Comparison of ENCODE assay signal across 20 mouse cellular contexts in genomic region chr7:100080087-100080781, GRCm38 (mm10). TPM values are rescaled to one million over a fixed set of nuclear protein-coding genes. Genes with fewer than 3 reads are reported as not detected.
DNase-seq lines count a peak whose midpoint lies in the region; ATAC-seq and TF ChIP-seq lines count a peak whose summit lies in the region.
"Had no signal": no experiment of that assay in that cellular context is flagged by ENCODE, and none has a peak within 500 bp of the region (broad histone marks: within the 10 kb centered on the region; RNA-seq: fewer than 3 reads in every experiment).

No protein-coding gene starts in this region.

- H3K4me1 ChIP-seq in heart, embryonic 11.5 days (ENCODE audit: control insufficient read depth, insufficient read depth, low read length), result peaks cover 6% of the 10 kb centered on the region; the same call in 1 of the 2 replicates
- no peaks in the 10 kb centered on the region for H3K4me1 ChIP-seq in midbrain, embryonic 13.5 days (replicated peaks)
- H3K4me1 ChIP-seq in midbrain, embryonic 16.5 days (ENCODE audit: control insufficient read depth, insufficient read depth, low read length), result no peaks in the 10 kb centered on the region
- H3K4me1 ChIP-seq in midbrain, postnatal 0 days (ENCODE audit: insufficient read depth, low read length), result no peaks in the 10 kb centered on the region

- ATAC-seq in heart, embryonic 11.5 days (replicated peaks; ENCODE audit: insufficient number of reproducible peaks, low FRiP score, low TSS enrichment), result no peak
- ATAC-seq in midbrain, embryonic 13.5 days, result no peak
- ATAC-seq in midbrain, embryonic 16.5 days, result no peak
- ATAC-seq in midbrain, postnatal 0 days (ENCODE audit: low FRiP score), result no peak
- no peak for ATAC-seq in erythroid progenitor cell, adult 5-6 weeks (replicated peaks; ENCODE audit: low FRiP score, poor library complexity, severe bottlenecking)
- ATAC-seq: forebrain, embryonic 14.5 days; lung, postnatal 0 days had no signal

- TF ChIP-seq CTCF in midbrain, postnatal 0 days (IDR thresholded peaks at IDR 0.05), result no peak

- no peak overlapping the region for H3K4me2 ChIP-seq in heart, embryonic 11.5 days
- no peak overlapping the region for H3K4me2 ChIP-seq in midbrain, embryonic 13.5 days (replicated peaks)
- no peak overlapping the region for H3K4me2 ChIP-seq in midbrain, embryonic 16.5 days (ENCODE audit: low read length)
- H3K4me2 ChIP-seq in midbrain, postnatal 0 days (ENCODE audit: low read depth, low read length, poor library complexity, severe bottlenecking), result no peak overlapping the region

- H3K9me3 ChIP-seq in heart, embryonic 11.5 days (replicated peaks; ENCODE audit: control insufficient read depth, low read length), result no peaks in the 10 kb centered on the region
- no peaks in the 10 kb centered on the region for H3K9me3 ChIP-seq in midbrain, embryonic 13.5 days
- H3K9me3 ChIP-seq in midbrain, embryonic 16.5 days (replicated peaks; ENCODE audit: control insufficient read depth, low read length, poor library complexity, severe bottlenecking), result no peaks in the 10 kb centered on the region
- no peaks in the 10 kb centered on the region for H3K9me3 ChIP-seq in midbrain, postnatal 0 days (ENCODE audit: low read length)

- no peak overlapping the region; the same call in 1 of the 2 replicates for H3K9ac ChIP-seq in heart, embryonic 11.5 days (ENCODE audit: low read depth, low read length)
- no peak overlapping the region for H3K9ac ChIP-seq in midbrain, embryonic 13.5 days (replicated peaks)
- no peak overlapping the region for H3K9ac ChIP-seq in midbrain, embryonic 16.5 days (ENCODE audit: low read depth, low read length)
- no peak overlapping the region for H3K9ac ChIP-seq in midbrain, postnatal 0 days (replicated peaks; ENCODE audit: low read length, poor library complexity, severe bottlenecking)

- 0 out of 2 replicates have a peak overlapping the region, but pooled peaks have one; percentile 11 for H3K27ac ChIP-seq in heart, embryonic 11.5 days (ENCODE audit: low read depth, low read length)
- 0 out of 2 replicates have a peak overlapping the region, but pooled peaks have one; percentile 25 for H3K27ac ChIP-seq in midbrain, embryonic 13.5 days
- no peak overlapping the region for H3K27ac ChIP-seq in midbrain, embryonic 16.5 days (ENCODE audit: low read length)
- peak overlapping the region; percentile 55 for H3K27ac ChIP-seq in midbrain, postnatal 0 days (ENCODE audit: low read depth, low read length)
- H3K27ac ChIP-seq: left cerebral cortex, adult 2 months had no signal

- intact Hi-C loops in heart, postnatal 14 days (cut with DNase I), result no loop called here

- 56% methylated on average over 12 of the region's 12 CpGs for WGBS in heart, embryonic 11.5 days (ENCODE audit: insufficient replicate concordance)
- 58% methylated on average over 12 of the region's 12 CpGs for WGBS in midbrain, embryonic 13.5 days
- 45% methylated on average over 12 of the region's 12 CpGs for WGBS in midbrain, embryonic 16.5 days
- 47% methylated on average over 12 of the region's 12 CpGs for WGBS in midbrain, postnatal 0 days

- DNase-seq in heart, postnatal 14 days, result no peak
- DNase-seq in midbrain, postnatal 0 days (ENCODE audit: low spot score), result no peak
- no peak for DNase-seq in urinary bladder, postnatal 36 days (ENCODE audit: low spot score in 2 of 2)
- DNase-seq: B cell, adult 2 months; cerebellum, adult 2 months; kidney, adult 9 months; kidney, postnatal 36 days; layer of hippocampus, adult 9-11 months; left cerebral cortex, postnatal 4 days; liver; right cerebral cortex, postnatal 4 days; thymus, postnatal 4 days had no signal

- no peak overlapping the region for H3K4me3 ChIP-seq in heart, embryonic 11.5 days (ENCODE audit: low read depth, low read length)
- no peak overlapping the region for H3K4me3 ChIP-seq in midbrain, embryonic 13.5 days (replicated peaks)
- no peak overlapping the region for H3K4me3 ChIP-seq in midbrain, embryonic 16.5 days (ENCODE audit: low read depth, low read length)
- H3K4me3 ChIP-seq in midbrain, postnatal 0 days (ENCODE audit: low read depth, low read length), result no peak overlapping the region
- H3K4me3 ChIP-seq: erythroblast, embryonic 14.5 days; left cerebral cortex, adult 2 months had no signal

- H3K27me3 ChIP-seq in heart, embryonic 11.5 days (ENCODE audit: control insufficient read depth, insufficient read depth, low read length), result no peaks in the 10 kb centered on the region
- no peaks in the 10 kb centered on the region for H3K27me3 ChIP-seq in midbrain, embryonic 13.5 days
- H3K27me3 ChIP-seq in midbrain, embryonic 16.5 days (ENCODE audit: control insufficient read depth, insufficient read depth, low read depth, low read length), result no peaks in the 10 kb centered on the region
- no peaks in the 10 kb centered on the region for H3K27me3 ChIP-seq in midbrain, postnatal 0 days (ENCODE audit: insufficient read depth, low read length)

- peaks cover 10% of the 10 kb centered on the region; the same call in 1 of the 2 replicates for H3K36me3 ChIP-seq in heart, embryonic 11.5 days (ENCODE audit: control insufficient read depth, insufficient read depth, low read length)
- peaks cover 35% of the 10 kb centered on the region for H3K36me3 ChIP-seq in midbrain, embryonic 13.5 days
- peaks cover 9% of the 10 kb centered on the region; the same call in 1 of the 2 replicates for H3K36me3 ChIP-seq in midbrain, embryonic 16.5 days (ENCODE audit: control insufficient read depth, insufficient read depth, low read length)
- H3K36me3 ChIP-seq in midbrain, postnatal 0 days (ENCODE audit: insufficient read depth, low read length), result peaks cover 23% of the 10 kb centered on the region

RNA-seq across cellular contexts. Expression of gene Pold3, which starts 41.1 kb away (rescaled TPM):
- polyA plus RNA-seq in heart, embryonic 11.5 days (2014; fragmentation: Nextera tagmentation; extraction: Ambion mirVana), result 44.6 and 50.6 TPM in 2 replicates
- total RNA-seq in heart, postnatal 14 days (2021), result 10 to 100 TPM; 11.0 to 11.2 TPM
- polyA plus RNA-seq in midbrain, embryonic 13.5 days (2015; fragmentation: Nextera tagmentation; extraction: Ambion mirVana), result 57.1 and 59.4 TPM in 2 replicates
- polyA plus RNA-seq in midbrain, embryonic 16.5 days (2015; fragmentation: Nextera tagmentation; extraction: Ambion mirVana), result 51.6 and 55.7 TPM in 2 replicates
- 35.5 and 37.7 TPM in 2 replicates for total RNA-seq in midbrain, postnatal 0 days (2014; rRNA removed)
- polyA plus RNA-seq in midbrain, postnatal 0 days (2015; fragmentation: Nextera tagmentation; extraction: Ambion mirVana), result 40.5 and 42.6 TPM in 2 replicates
- total RNA-seq in erythroid progenitor cell, adult 5-6 weeks (2015; ENCODE audit: low replicate concordance), result 54.9 and 62.0 TPM in 2 replicates
- total RNA-seq in erythroid progenitor cell, adult 5-6 weeks (2017; ENCODE audit: low replicate concordance), result 129 and 249 TPM in 2 replicates
